Mouse (Mus musculus) small intestine, adult 2 months (tissue): Measurements from ENCODE around the gene Ttc37. TPM values are rescaled to one million over a fixed set of nuclear protein-coding genes. Genes with fewer than 3 reads are reported as not detected.

Experiments used
- H3K27ac ChIP-seq: fragments of 200-500 bp; 2 replicates; pipeline ENCODE4 v1.5.1; 2012; ENCODE audit warnings: low read depth, low read length, control low read depth, inconsistent platforms; ENCODE audit not compliant: insufficient read depth
- H3K27me3 ChIP-seq: fragments of 200-500 bp; 2 replicates; pipeline ENCODE4 v1.6.1; 2012; ENCODE audit warnings: mild to moderate bottlenecking, moderate library complexity, low read length, inconsistent platforms; ENCODE audit not compliant: control insufficient read depth, insufficient read depth
- H3K36me3 ChIP-seq: fragments of 200-500 bp; 2 replicates; pipeline ENCODE4 v1.6.1; 2012; ENCODE audit warnings: mild to moderate bottlenecking, low read length, control low read depth, inconsistent platforms; ENCODE audit not compliant: control insufficient read depth, insufficient read depth
- H3K4me1 ChIP-seq: fragments of 200-500 bp; 2 replicates; pipeline ENCODE4 v1.6.1; 2012; ENCODE audit warnings: low read length, inconsistent platforms, mixed read lengths; ENCODE audit not compliant: control insufficient read depth, insufficient read depth, insufficient read length
- H3K4me3 ChIP-seq: fragments of 200-500 bp; 2 replicates; pipeline ENCODE4 v1.5.1; 2012; ENCODE audit warnings: low read depth, mild to moderate bottlenecking, control low read depth, inconsistent platforms, low read length, moderate library complexity
- CTCF ChIP-seq: fragments of 200-500 bp; IDR thresholded peaks from 2 replicates; pipeline ENCODE4 v1.5.1; 2012; ENCODE audit warnings: low read depth, mild to moderate bottlenecking, control low read depth, inconsistent platforms, low read length, moderate library complexity, mixed read lengths; ENCODE audit not compliant: insufficient replicate concordance, insufficient read length; ENCODE audit errors: extremely low read depth
- POLR2A ChIP-seq: fragments of 200-500 bp; IDR thresholded peaks from 2 replicates; pipeline ENCODE4 v1.6.1; 2012; ENCODE audit warnings: low read depth, mild to moderate bottlenecking, control low read depth, inconsistent platforms, low read length, moderate library complexity
- WGBS: fragments of 180-500 bp; shearing (Covaris S2); methylation state at CpG from one replicate; pipeline ENCODE4 v1.1.7; 2018; 5-methylcytosine and 5-hydroxymethylcytosine counted together
- polyA plus RNA-seq: library from polyadenylated mRNA; depleted of rRNA; stranded (reverse); fragments of >200 nt; gene quantifications from 2 replicates; pipeline ENCODE4 v1.2.3, GENCODE M21; 2012; rRNA removed

Gene Ttc37
- polyA plus RNA-seq: 2.8 and 4.5 TPM in 2 replicates

GRCm38 (mm10) chr13:76098493-76099303 lies at the start of gene Ttc37, which contains the start of gene Arsk:
Ttc37 (plus strand) TSS chr13:76098734.
Arsk (minus strand) TSS chr13:76098660.
- Histone ChIP-seq H3K4me1 (no peaks in the 10 kb centered on the region), H3K27me3 (no peaks in the 10 kb centered on the region), H3K27ac (peak within 1 kb of the TSS; percentile 44), H3K36me3 (no peaks in the 10 kb centered on the region), H3K4me3 (peak within 1 kb of the TSS; percentile 78)
- TF ChIP-seq POLR2A (no peak), CTCF (no peak)
- WGBS: under 1% methylated on average over 34 of the region's 34 CpGs

- H3K27ac ChIP-seq: no peak overlapping the region
- H3K4me1 ChIP-seq: peaks cover 6% of the 10 kb centered on the region
- 2% methylated on average over 59 of the region's 59 CpGs for WGBS
- H3K4me3 ChIP-seq: peak overlapping the region; percentile 57
- H3K36me3 ChIP-seq: no peaks in the 10 kb centered on the region
- TF ChIP-seq CTCF: no peak
- TF ChIP-seq POLR2A: no peak
- H3K27me3 ChIP-seq: peaks cover 23% of the 10 kb centered on the region
Observed at GRCm38 (mm10) chr13:76055391-76056232, 42.9 kb upstream of the Ttc37 start.

GRCm38 (mm10) chr13:76056261-76056724 lies 42.2 kb upstream of the Ttc37 start:
- no peaks in the 10 kb centered on the region for H3K36me3 ChIP-seq
- peak; percentile 40; the same call in 1 of the 2 replicates for TF ChIP-seq CTCF
- no peak for TF ChIP-seq POLR2A
- peaks cover 20% of the 10 kb centered on the region for H3K27me3 ChIP-seq
- under 1% methylated on average over 34 of the region's 34 CpGs for WGBS
- H3K4me1 ChIP-seq: peaks cover 6% of the 10 kb centered on the region
- H3K27ac ChIP-seq: no peak overlapping the region
- H3K4me3 ChIP-seq: peak overlapping the region; percentile 57

GRCm38 (mm10) chr13:76056896-76057266 lies 41.7 kb upstream of the Ttc37 start, which contains the start of gene Gpr150:
Gpr150 (minus strand) TSS chr13:76056996.
- H3K27me3 ChIP-seq: peaks cover 20% of the 10 kb centered on the region
- H3K4me1 ChIP-seq: peaks cover 6% of the 10 kb centered on the region
- no peaks in the 10 kb centered on the region for H3K36me3 ChIP-seq
- TF ChIP-seq POLR2A (no peak), CTCF (no peak)
- 22% methylated on average over 10 of the region's 10 CpGs for WGBS
- H3K4me3 ChIP-seq: peak within 1 kb of the TSS; percentile 57
- no peak within 1 kb of the TSS for H3K27ac ChIP-seq

GRCm38 (mm10) chr13:76057267-76058069 lies 41.1 kb upstream of the Ttc37 start:
- Histone ChIP-seq H3K4me3 (no peak overlapping the region), H3K4me1 (peaks cover 6% of the 10 kb centered on the region), H3K27ac (no peak overlapping the region), H3K27me3 (peaks cover 20% of the 10 kb centered on the region), H3K36me3 (peaks cover 4% of the 10 kb centered on the region; the same call in 1 of the 2 replicates)
- TF ChIP-seq POLR2A (no peak), CTCF (no peak)
- 76% methylated on average over 10 of the region's 10 CpGs for WGBS

- Histone ChIP-seq H3K27ac (no peak overlapping the region), H3K4me3 (no peak overlapping the region), H3K36me3 (peaks cover 4% of the 10 kb centered on the region; the same call in 1 of the 2 replicates), H3K4me1 (peaks cover 6% of the 10 kb centered on the region), H3K27me3 (peaks cover 18% of the 10 kb centered on the region)
- TF ChIP-seq CTCF: no peak
- no peak for TF ChIP-seq POLR2A
- WGBS: 74% methylated on average over 4 of the region's 4 CpGs
Observed at GRCm38 (mm10) chr13:76059591-76059990, 38.9 kb upstream of the Ttc37 start.
